ENCODE assay signal across 15 mouse cellular contexts in genomic region chr12:104003238-104003612, GRCm38 (mm10). TPM values are rescaled to one million over a fixed set of nuclear protein-coding genes. Genes with fewer than 3 reads are reported as not detected.
DNase-seq lines count a peak whose midpoint lies in the region; ATAC-seq and TF ChIP-seq lines count a peak whose summit lies in the region.
"Had no signal": no experiment of that assay in that cellular context is flagged by ENCODE, and none has a peak within 500 bp of the region (broad histone marks: within the 10 kb centered on the region; RNA-seq: fewer than 3 reads in every experiment).

No protein-coding gene starts in this region.

- H3K79me2 ChIP-seq in liver, adult 2 months (ENCODE audit: control insufficient read depth, insufficient read depth, low read length), result no peaks in the 10 kb centered on the region

- H3K27ac ChIP-seq in embryonic facial prominence, embryonic 14.5 days (replicated peaks; ENCODE audit: low read depth, low read length), result no peak overlapping the region
- no peak overlapping the region for H3K27ac ChIP-seq in embryonic facial prominence, embryonic 10.5 days (replicated peaks)
- peak overlapping the region; percentile 91 for H3K27ac ChIP-seq in liver, adult 2 months (replicated peaks; ENCODE audit: insufficient read depth, low read depth, low read length)
- no peak overlapping the region for H3K27ac ChIP-seq in liver, embryonic 11.5 days (ENCODE audit: low read depth, low read length)
- H3K27ac ChIP-seq: hindbrain, embryonic 12.5 days; limb, embryonic 10.5 days had no signal

- TF ChIP-seq POLR2A in liver, adult 2 months (IDR thresholded peaks at IDR 0.05; ENCODE audit: extremely low read depth, insufficient read depth, low read length), result no peak

- H3K4me1 ChIP-seq in embryonic facial prominence, embryonic 14.5 days (ENCODE audit: control insufficient read depth, insufficient read depth, low read length), result no peaks in the 10 kb centered on the region
- no peaks in the 10 kb centered on the region for H3K4me1 ChIP-seq in embryonic facial prominence, embryonic 10.5 days
- H3K4me1 ChIP-seq in liver, adult 2 months (ENCODE audit: control insufficient read depth, insufficient read depth, low read length), result peaks cover 11% of the 10 kb centered on the region
- no peaks in the 10 kb centered on the region for H3K4me1 ChIP-seq in liver, embryonic 11.5 days (replicated peaks; ENCODE audit: control insufficient read depth, insufficient read depth, low read length)
- H3K4me1 ChIP-seq: hindbrain, embryonic 12.5 days; limb, embryonic 10.5 days had no signal

- intact Hi-C loops in gastrocnemius, postnatal 14 days (cut with DNase I; ENCODE audit: low total_unique reads), result no loop called here

- no peak overlapping the region for H3K4me2 ChIP-seq in embryonic facial prominence, embryonic 14.5 days (ENCODE audit: low read depth, low read length)
- no peak overlapping the region for H3K4me2 ChIP-seq in liver, embryonic 11.5 days
- H3K4me2 ChIP-seq: hindbrain, embryonic 12.5 days had no signal

- peak; percentile 21 for DNase-seq in embryonic facial prominence, embryonic 14.5 days (ENCODE audit: low spot score)
- DNase-seq in embryonic facial prominence, embryonic 10.5 days (ENCODE audit: low spot score), result no peak
- DNase-seq in liver, adult 2 months (ENCODE audit: extremely low read depth, low read depth, low spot score), result no peak
- DNase-seq in liver, embryonic 11.5 days (ENCODE audit: low spot score), result no peak
- DNase-seq in NIH3T3 (ENCODE audit: low read depth), result peak; percentile 74
- DNase-seq in layer of hippocampus, adult 9-11 months, result peak; percentile 65
- no peak for DNase-seq in gastrocnemius, postnatal 14 days
- no peak for DNase-seq in right cerebral cortex, postnatal 4 days
- DNase-seq: cerebellum, adult 11 months had no signal

- H3K4me3 ChIP-seq in embryonic facial prominence, embryonic 14.5 days (ENCODE audit: low read depth, low read length), result no peak overlapping the region
- H3K4me3 ChIP-seq in embryonic facial prominence, embryonic 10.5 days, result no peak overlapping the region
- no peak overlapping the region for H3K4me3 ChIP-seq in liver, adult 2 months (ENCODE audit: insufficient read depth, low read depth, low read length)
- H3K4me3 ChIP-seq in liver, embryonic 11.5 days (ENCODE audit: low read depth, low read length), result no peak overlapping the region
- H3K4me3 ChIP-seq: hindbrain, embryonic 12.5 days; limb, embryonic 10.5 days had no signal

- no peaks in the 10 kb centered on the region for H3K36me3 ChIP-seq in embryonic facial prominence, embryonic 14.5 days (ENCODE audit: control insufficient read depth, insufficient read depth, low read length)
- H3K36me3 ChIP-seq in embryonic facial prominence, embryonic 10.5 days (replicated peaks), result no peaks in the 10 kb centered on the region
- H3K36me3 ChIP-seq in liver, adult 2 months (ENCODE audit: control insufficient read depth, insufficient read depth, low read length), result no peaks in the 10 kb centered on the region
- no peaks in the 10 kb centered on the region for H3K36me3 ChIP-seq in liver, embryonic 11.5 days (ENCODE audit: control insufficient read depth, insufficient read depth, low read length)
- H3K36me3 ChIP-seq: hindbrain, embryonic 12.5 days; limb, embryonic 10.5 days had no signal

- no peak for TF ChIP-seq CTCF in liver, adult 2 months (IDR thresholded peaks at IDR 0.05; ENCODE audit: low read depth, low read length)

- no peak overlapping the region for H3K9ac ChIP-seq in embryonic facial prominence, embryonic 14.5 days (ENCODE audit: low read depth, low read length)
- no peak overlapping the region; the same call in 1 of the 2 replicates for H3K9ac ChIP-seq in liver, adult 2 months (ENCODE audit: low read depth, low read length)
- no peak overlapping the region for H3K9ac ChIP-seq in liver, embryonic 11.5 days (ENCODE audit: low read depth, low read length)
- H3K9ac ChIP-seq: hindbrain, embryonic 12.5 days had no signal

- H3K9me3 ChIP-seq in embryonic facial prominence, embryonic 14.5 days (ENCODE audit: control insufficient read depth, low read length), result peaks cover 5% of the 10 kb centered on the region; the same call in 1 of the 2 replicates
- peaks cover 6% of the 10 kb centered on the region; the same call in 1 of the 2 replicates for H3K9me3 ChIP-seq in embryonic facial prominence, embryonic 10.5 days
- H3K9me3 ChIP-seq in liver, embryonic 11.5 days (ENCODE audit: control insufficient read depth, low read length), result peaks cover 3% of the 10 kb centered on the region; the same call in 1 of the 2 replicates
- H3K9me3 ChIP-seq: limb, embryonic 10.5 days had no signal

- H3K27me3 ChIP-seq in embryonic facial prominence, embryonic 14.5 days (replicated peaks; ENCODE audit: control insufficient read depth, insufficient read depth, low read length), result no peaks in the 10 kb centered on the region
- H3K27me3 ChIP-seq in embryonic facial prominence, embryonic 10.5 days (replicated peaks; ENCODE audit: low read depth, poor library complexity, severe bottlenecking), result no peaks in the 10 kb centered on the region
- H3K27me3 ChIP-seq in liver, adult 2 months (ENCODE audit: control insufficient read depth, insufficient read depth, low read length), result no peaks in the 10 kb centered on the region
- no peaks in the 10 kb centered on the region for H3K27me3 ChIP-seq in liver, embryonic 11.5 days (replicated peaks; ENCODE audit: control insufficient read depth, insufficient read depth, low read length)
- H3K27me3 ChIP-seq: hindbrain, embryonic 12.5 days had no signal

- peak; percentile 47; the same call in 1 of the 2 replicates for ATAC-seq in embryonic facial prominence, embryonic 14.5 days (ENCODE audit: low read depth)
- ATAC-seq in liver, embryonic 11.5 days (replicated peaks; ENCODE audit: low FRiP score), result no peak

- 53% methylated on average over 4 of the region's 4 CpGs for WGBS in embryonic facial prominence, embryonic 14.5 days
- 79% methylated on average over 4 of the region's 4 CpGs for WGBS in embryonic facial prominence, embryonic 10.5 days
- WGBS in liver, adult 2 months, result 7% methylated on average over 4 of the region's 4 CpGs
- 61% methylated on average over 4 of the region's 4 CpGs for WGBS in liver, embryonic 11.5 days

RNA-seq across cellular contexts. Expression of gene Serpina9, which starts 10.3 kb away (rescaled TPM):
- 0.54 and 0.82 TPM in 2 replicates for polyA plus RNA-seq in embryonic facial prominence, embryonic 14.5 days (2014; fragmentation: Nextera tagmentation; extraction: Ambion mirVana)
- polyA plus RNA-seq in embryonic facial prominence, embryonic 10.5 days (2016; fragmentation: Nextera tagmentation; extraction: Ambion mirVana), result not detected in 2 replicates
- 0.18 and 0.34 TPM in 2 replicates for total RNA-seq in liver, adult 2 months (2014; rRNA removed)
- 0.11 and 1.3 TPM in 2 replicates for polyA plus RNA-seq in liver, adult 2 months (2012; rRNA removed)
- polyA plus RNA-seq in liver, embryonic 11.5 days (2014; fragmentation: Nextera tagmentation; extraction: Ambion mirVana), result not detected in 2 replicates
- total RNA-seq in gastrocnemius, postnatal 14 days (2021), result not detected
- total RNA-seq: megakaryocyte-erythroid progenitor cell, adult 5-6 weeks had no signal
- polyA plus RNA-seq: embryonic facial prominence, embryonic 11.5 days; limb, embryonic 10.5 days; neural tube, embryonic 11.5 days; stomach, embryonic 14.5 days had no signal

RNA-seq across cellular contexts. Expression of gene Serpina11, which starts 13.5 kb away (rescaled TPM):
- polyA plus RNA-seq in embryonic facial prominence, embryonic 14.5 days (2014; fragmentation: Nextera tagmentation; extraction: Ambion mirVana), result not detected in 2 replicates
- not detected in 2 replicates for polyA plus RNA-seq in embryonic facial prominence, embryonic 10.5 days (2016; fragmentation: Nextera tagmentation; extraction: Ambion mirVana)
- 47.7 and 49.9 TPM in 2 replicates for total RNA-seq in liver, adult 2 months (2014; rRNA removed)
- polyA plus RNA-seq in liver, adult 2 months (2012; rRNA removed), result 107 and 114 TPM in 2 replicates
- polyA plus RNA-seq in liver, embryonic 11.5 days (2014; fragmentation: Nextera tagmentation; extraction: Ambion mirVana), result 2.7 and 3.0 TPM in 2 replicates
- not detected for total RNA-seq in gastrocnemius, postnatal 14 days (2021)
- total RNA-seq: megakaryocyte-erythroid progenitor cell, adult 5-6 weeks had no signal
- polyA plus RNA-seq: embryonic facial prominence, embryonic 11.5 days; hindbrain, embryonic 12.5 days; limb, embryonic 10.5 days; neural tube, embryonic 11.5 days; stomach, embryonic 14.5 days had no signal

RNA-seq across cellular contexts. Expression of gene Serpina12, which starts 41.0 kb away (rescaled TPM):
- 0.07 TPM in 1 of 2 replicates, not detected in the other for polyA plus RNA-seq in embryonic facial prominence, embryonic 14.5 days (2014; fragmentation: Nextera tagmentation; extraction: Ambion mirVana)
- not detected in 2 replicates for polyA plus RNA-seq in embryonic facial prominence, embryonic 10.5 days (2016; fragmentation: Nextera tagmentation; extraction: Ambion mirVana)
- total RNA-seq in liver, adult 2 months (2014; rRNA removed), result 0.20 and 3.6 TPM in 2 replicates
- polyA plus RNA-seq in liver, adult 2 months (2012; rRNA removed), result 0.56 and 1.8 TPM in 2 replicates
- polyA plus RNA-seq in liver, embryonic 11.5 days (2014; fragmentation: Nextera tagmentation; extraction: Ambion mirVana), result not detected in 2 replicates
- total RNA-seq in gastrocnemius, postnatal 14 days (2021), result not detected
- polyA plus RNA-seq: embryonic facial prominence, embryonic 11.5 days; hindbrain, embryonic 12.5 days; limb, embryonic 10.5 days; neural tube, embryonic 11.5 days; stomach, embryonic 14.5 days had no signal

RNA-seq across cellular contexts. Expression of gene Serpina1e, which starts 44.5 kb away (rescaled TPM):
- not detected in 2 replicates for polyA plus RNA-seq in embryonic facial prominence, embryonic 14.5 days (2014; fragmentation: Nextera tagmentation; extraction: Ambion mirVana)
- polyA plus RNA-seq in embryonic facial prominence, embryonic 10.5 days (2016; fragmentation: Nextera tagmentation; extraction: Ambion mirVana), result not detected in 2 replicates
- 1,162 and 7,105 TPM in 2 replicates for total RNA-seq in liver, adult 2 months (2014; rRNA removed)
- 268 and 557 TPM in 2 replicates for polyA plus RNA-seq in liver, adult 2 months (2012; rRNA removed)
- 36.4 and 37.7 TPM in 2 replicates for polyA plus RNA-seq in liver, embryonic 11.5 days (2014; fragmentation: Nextera tagmentation; extraction: Ambion mirVana)
- total RNA-seq in gastrocnemius, postnatal 14 days (2021), result not detected
- total RNA-seq: megakaryocyte-erythroid progenitor cell, adult 5-6 weeks had no signal
- polyA plus RNA-seq: embryonic facial prominence, embryonic 11.5 days; hindbrain, embryonic 12.5 days; limb, embryonic 10.5 days; neural tube, embryonic 11.5 days had no signal

Comparison
In these comparisons a context has a peak if more than half of its experiments do, and no peak if none do; other contexts are left out.
1. DNase-seq: peak in embryonic facial prominence, embryonic 14.5 days (single experiment), NIH3T3 (single experiment) and layer of hippocampus, adult 9-11 months (single experiment); none in embryonic facial prominence, embryonic 10.5 days (single experiment), liver, adult 2 months (single experiment), liver, embryonic 11.5 days (single experiment), gastrocnemius, postnatal 14 days (single experiment) and right cerebral cortex, postnatal 4 days (single experiment).
2. RNA of gene Serpina11, which starts 13.5 kb away (polyA plus RNA-seq): 107 to 114 TPM in liver, adult 2 months; 2.7 to 3.0 TPM in liver, embryonic 11.5 days, not detected in embryonic facial prominence, embryonic 14.5 days and not detected in embryonic facial prominence, embryonic 10.5 days; every median in the first group is over 10 times any median in the second.